Mouse (Mus musculus): ENCODE measurements around the gene Srd5a1. TPM values are rescaled to one million over a fixed set of nuclear protein-coding genes. Genes with fewer than 3 reads are reported as not detected.
A peak's percentile ranks its signal among the peaks of the same experiment; 100 is the strongest.
"Not testable (repeated sequence)": the region's sequence is repeated elsewhere in the genome, so short reads cannot be mapped to it uniquely, and the experiment has no call there.

Srd5a1 gene
- total and polyA plus RNA-seq, 2 experiments: 41.9 to 86.4 TPM

DNA sequence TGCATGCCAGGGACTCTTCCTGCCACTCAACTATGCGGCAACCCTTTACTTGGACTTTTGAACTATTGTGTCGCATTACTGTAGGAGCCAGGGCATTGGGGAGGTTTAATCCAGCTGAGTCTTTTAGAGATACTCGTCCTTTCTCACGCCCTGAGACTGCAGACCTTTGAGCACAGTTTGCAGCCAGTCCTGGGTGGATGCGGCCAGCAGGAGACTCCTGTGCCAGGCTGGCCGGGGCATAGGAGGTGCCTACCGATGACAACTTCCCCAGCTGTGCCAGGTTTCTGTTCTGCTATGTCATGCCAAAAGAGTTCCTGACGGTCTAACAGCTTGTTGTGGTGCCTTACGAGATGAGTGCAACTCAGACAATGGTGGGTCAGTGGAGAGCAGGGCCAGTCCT, 42.0 kb downstream of the Srd5a1 start:
- H3K36me3 ChIP-seq (ENCODE audit: control insufficient read depth, insufficient read depth, low read length): no peaks in the 10 kb centered on the region
- DNase-seq (ENCODE audit: extremely low read depth, low read depth, low spot score): peak; percentile 98
- peak overlapping the region; percentile 77 for H3K27ac ChIP-seq (replicated peaks; ENCODE audit: insufficient read depth, low read depth, low read length)
- H3K27me3 ChIP-seq (ENCODE audit: control insufficient read depth, insufficient read depth, low read length): no peaks in the 10 kb centered on the region
- peak overlapping the region; percentile 9 for H3K9ac ChIP-seq (ENCODE audit: low read depth, low read length)
- 22% methylated on average over 9 of the region's 9 CpGs for WGBS
- TF ChIP-seq CTCF (IDR thresholded peaks at IDR 0.05; ENCODE audit: low read depth, low read length) (peak; percentile 34), POLR2A (IDR thresholded peaks at IDR 0.05; ENCODE audit: extremely low read depth, insufficient read depth, low read length) (no peak)
- no peaks in the 10 kb centered on the region for H3K79me2 ChIP-seq (ENCODE audit: control insufficient read depth, insufficient read depth, low read length)
- H3K4me3 ChIP-seq (ENCODE audit: insufficient read depth, low read depth, low read length): no peak overlapping the region
- peaks cover 6% of the 10 kb centered on the region for H3K4me1 ChIP-seq (ENCODE audit: control insufficient read depth, insufficient read depth, low read length)

DNA sequence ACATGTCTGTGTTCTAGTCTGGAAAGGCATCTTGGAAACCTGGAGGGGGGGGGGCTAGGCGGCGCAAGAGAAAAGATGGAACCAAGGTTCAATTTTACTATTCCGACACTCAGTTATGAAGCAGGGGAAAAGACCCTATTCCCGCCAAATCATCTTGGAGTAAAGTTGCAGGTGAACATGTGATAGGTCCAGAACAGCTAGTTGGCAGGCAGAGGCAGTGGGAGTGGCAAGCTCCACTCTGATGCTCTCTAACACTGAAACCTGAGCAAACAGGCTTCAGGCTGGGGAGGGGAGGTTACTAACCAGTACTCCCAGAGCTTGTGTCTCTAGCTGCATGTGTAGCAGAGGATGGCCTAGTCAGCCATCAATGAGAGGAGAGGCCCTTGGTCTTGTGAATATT, 45.8 kb downstream of the Srd5a1 start:
- peaks cover 16% of the 10 kb centered on the region for H3K4me1 ChIP-seq (ENCODE audit: control insufficient read depth, insufficient read depth, low read length)
- 83% methylated on average over 4 of the region's 4 CpGs for WGBS
- not testable (repeated sequence) for H3K4me3 ChIP-seq (ENCODE audit: insufficient read depth, low read depth, low read length); H3K79me2 ChIP-seq (ENCODE audit: control insufficient read depth, insufficient read depth, low read length); H3K27me3 ChIP-seq (ENCODE audit: control insufficient read depth, insufficient read depth, low read length); H3K36me3 ChIP-seq (ENCODE audit: control insufficient read depth, insufficient read depth, low read length); H3K27ac ChIP-seq (replicated peaks; ENCODE audit: insufficient read depth, low read depth, low read length); H3K9ac ChIP-seq (ENCODE audit: low read depth, low read length)
- peak; percentile 59 for DNase-seq (ENCODE audit: extremely low read depth, low read depth, low spot score)

DNA sequence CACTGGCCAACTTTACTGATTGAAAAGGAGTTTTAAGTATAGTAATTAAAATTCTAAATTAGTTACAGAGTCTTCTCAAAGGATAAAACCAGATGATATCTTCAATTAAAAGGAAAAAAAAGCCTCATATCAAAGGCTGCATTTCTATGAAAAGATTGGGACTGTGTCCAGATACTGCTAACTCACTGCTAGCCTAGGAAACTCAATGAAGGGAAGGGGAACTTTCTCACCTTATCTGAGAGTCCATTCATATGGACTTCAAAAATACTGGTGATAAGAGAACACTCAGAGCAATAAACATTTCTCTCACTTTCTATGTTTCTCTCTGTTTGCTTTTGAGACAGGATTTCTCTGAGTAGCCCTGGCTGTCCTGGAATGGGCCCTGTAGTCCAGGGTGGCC, 46.7 kb downstream of the Srd5a1 start:
- Histone ChIP-seq H3K9ac (ENCODE audit: low read depth, low read length) (no peak overlapping the region), H3K4me1 (ENCODE audit: control insufficient read depth, insufficient read depth, low read length) (peaks cover 16% of the 10 kb centered on the region), H3K27me3 (ENCODE audit: control insufficient read depth, insufficient read depth, low read length) (no peaks in the 10 kb centered on the region), H3K36me3 (ENCODE audit: control insufficient read depth, insufficient read depth, low read length) (no peaks in the 10 kb centered on the region), H3K4me3 (ENCODE audit: insufficient read depth, low read depth, low read length) (no peak overlapping the region), H3K27ac (replicated peaks; ENCODE audit: insufficient read depth, low read depth, low read length) (peak overlapping the region; percentile 99), H3K79me2 (ENCODE audit: control insufficient read depth, insufficient read depth, low read length) (no peaks in the 10 kb centered on the region)
- DNase-seq (ENCODE audit: extremely low read depth, low read depth, low spot score): no peak
- TF ChIP-seq CTCF (IDR thresholded peaks at IDR 0.05; ENCODE audit: low read depth, low read length) (no peak), POLR2A (IDR thresholded peaks at IDR 0.05; ENCODE audit: extremely low read depth, insufficient read depth, low read length) (no peak)

DNA sequence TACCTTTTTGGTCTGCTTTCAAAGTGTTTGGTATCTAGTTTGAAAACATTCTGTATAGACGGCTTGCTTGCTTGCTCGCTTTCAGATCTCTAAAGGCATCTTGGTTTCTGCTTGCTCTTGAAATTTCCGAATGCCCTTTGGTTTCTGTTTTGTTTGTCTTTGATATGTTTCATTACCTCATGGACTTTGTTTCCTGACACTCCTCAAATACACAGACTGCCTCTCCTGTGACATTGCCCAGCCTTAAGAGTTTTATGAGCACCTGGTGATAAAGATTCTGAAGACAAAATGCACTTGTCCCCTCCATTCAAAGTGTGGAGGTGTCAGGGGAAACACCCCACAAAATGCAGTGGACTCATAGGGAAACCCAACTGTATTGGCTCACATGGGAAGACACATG, 47.3 kb downstream of the Srd5a1 start:
- Histone ChIP-seq H3K9ac (ENCODE audit: low read depth, low read length) (peak overlapping the region; percentile 71), H3K27ac (replicated peaks; ENCODE audit: insufficient read depth, low read depth, low read length) (peak overlapping the region; percentile 99), H3K4me3 (ENCODE audit: insufficient read depth, low read depth, low read length) (no peak overlapping the region), H3K4me1 (ENCODE audit: control insufficient read depth, insufficient read depth, low read length) (peaks cover 15% of the 10 kb centered on the region), H3K79me2 (ENCODE audit: control insufficient read depth, insufficient read depth, low read length) (no peaks in the 10 kb centered on the region), H3K36me3 (ENCODE audit: control insufficient read depth, insufficient read depth, low read length) (no peaks in the 10 kb centered on the region), H3K27me3 (ENCODE audit: control insufficient read depth, insufficient read depth, low read length) (no peaks in the 10 kb centered on the region)
- TF ChIP-seq POLR2A (IDR thresholded peaks at IDR 0.05; ENCODE audit: extremely low read depth, insufficient read depth, low read length) (no peak), CTCF (IDR thresholded peaks at IDR 0.05; ENCODE audit: low read depth, low read length) (no peak)
- peak; percentile 91 for DNase-seq (ENCODE audit: extremely low read depth, low read depth, low spot score)
- 26% methylated on average over 3 of the region's 3 CpGs for WGBS

DNA sequence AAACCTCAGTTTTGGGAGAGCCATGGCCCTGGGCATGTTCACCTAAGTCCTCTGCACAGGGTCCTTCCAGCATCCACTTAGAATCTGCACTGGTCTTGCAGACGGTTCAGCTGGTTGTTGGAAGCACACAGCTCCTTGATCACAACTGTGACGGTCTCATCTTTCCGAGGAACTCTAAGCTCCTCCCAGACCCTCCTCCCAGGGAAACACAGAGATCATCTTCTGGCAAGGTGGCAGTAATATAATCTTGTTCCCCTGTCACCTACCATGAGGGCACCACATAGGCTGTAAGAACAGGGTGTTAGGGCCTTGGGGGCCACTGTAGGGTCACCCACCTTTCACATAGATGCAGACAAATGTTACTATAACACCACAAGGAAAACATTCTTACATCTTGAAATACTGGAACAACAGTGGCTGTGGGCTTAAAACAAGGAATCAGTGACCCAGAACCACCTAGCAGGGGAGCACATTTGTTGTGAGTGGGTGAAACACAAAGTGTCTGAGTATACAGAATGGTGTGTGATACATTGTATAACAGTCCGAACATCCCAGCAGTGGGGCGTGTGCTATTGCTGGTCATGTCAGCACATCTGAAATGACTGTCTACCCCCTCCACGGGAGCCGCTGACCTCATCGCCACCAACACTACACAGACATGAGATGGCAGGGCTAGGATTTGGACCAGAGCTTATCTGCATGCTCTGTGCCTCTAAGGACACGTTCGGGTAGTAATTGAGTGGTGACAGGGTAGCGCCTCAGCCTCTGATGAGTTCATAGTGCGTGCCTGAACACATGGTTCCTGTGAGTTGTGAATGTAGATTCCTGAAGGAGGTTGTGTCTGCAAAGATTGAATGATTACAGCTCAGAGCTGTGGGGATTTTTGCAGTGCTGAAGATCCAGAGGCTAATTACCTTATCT, 48.3 kb downstream of the Srd5a1 start:
- 68% methylated on average over 12 of the region's 12 CpGs for WGBS
- peak; percentile 43 for DNase-seq (ENCODE audit: extremely low read depth, low read depth, low spot score)
- Histone ChIP-seq H3K4me1 (ENCODE audit: control insufficient read depth, insufficient read depth, low read length) (peaks cover 12% of the 10 kb centered on the region), H3K36me3 (ENCODE audit: control insufficient read depth, insufficient read depth, low read length) (no peaks in the 10 kb centered on the region), H3K4me3 (ENCODE audit: insufficient read depth, low read depth, low read length) (no peak overlapping the region), H3K79me2 (ENCODE audit: control insufficient read depth, insufficient read depth, low read length) (no peaks in the 10 kb centered on the region), H3K27me3 (ENCODE audit: control insufficient read depth, insufficient read depth, low read length) (no peaks in the 10 kb centered on the region), H3K9ac (ENCODE audit: low read depth, low read length) (no peak overlapping the region), H3K27ac (replicated peaks; ENCODE audit: insufficient read depth, low read depth, low read length) (peak overlapping the region; percentile 55)
- no peak for TF ChIP-seq CTCF (IDR thresholded peaks at IDR 0.05; ENCODE audit: low read depth, low read length)
- TF ChIP-seq POLR2A (IDR thresholded peaks at IDR 0.05; ENCODE audit: extremely low read depth, insufficient read depth, low read length): no peak

DNA sequence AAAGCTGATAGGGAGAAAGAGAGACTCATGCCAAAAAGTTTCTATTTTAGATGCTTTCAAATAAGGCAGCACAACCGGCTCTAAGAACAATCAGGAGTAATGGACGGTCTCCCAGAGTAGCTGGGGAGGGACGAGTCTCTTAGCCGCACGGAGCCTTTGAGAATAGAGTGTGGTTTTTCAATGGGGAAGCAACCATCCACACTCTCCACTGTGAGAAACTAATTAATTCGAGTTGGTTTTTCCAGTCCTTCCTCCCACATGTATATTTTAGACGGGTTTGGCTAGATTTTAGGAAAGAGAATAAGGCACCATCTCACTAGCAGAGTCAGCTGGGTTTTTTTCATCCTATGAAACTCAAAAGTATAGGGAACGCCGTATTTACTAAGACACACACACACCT, 49.2 kb downstream of the Srd5a1 start:
- 90% methylated on average over 9 of the region's 9 CpGs for WGBS
- no peaks in the 10 kb centered on the region for H3K36me3 ChIP-seq (ENCODE audit: control insufficient read depth, insufficient read depth, low read length)
- TF ChIP-seq CTCF (IDR thresholded peaks at IDR 0.05; ENCODE audit: low read depth, low read length) (no peak), POLR2A (IDR thresholded peaks at IDR 0.05; ENCODE audit: extremely low read depth, insufficient read depth, low read length) (no peak)
- no peaks in the 10 kb centered on the region for H3K27me3 ChIP-seq (ENCODE audit: control insufficient read depth, insufficient read depth, low read length)
- H3K27ac ChIP-seq (replicated peaks; ENCODE audit: insufficient read depth, low read depth, low read length): no peak overlapping the region
- no peak overlapping the region for H3K9ac ChIP-seq (ENCODE audit: low read depth, low read length)
- no peak for DNase-seq (ENCODE audit: extremely low read depth, low read depth, low spot score)
- H3K4me3 ChIP-seq (ENCODE audit: insufficient read depth, low read depth, low read length): no peak overlapping the region
- H3K4me1 ChIP-seq (ENCODE audit: control insufficient read depth, insufficient read depth, low read length): peaks cover 12% of the 10 kb centered on the region
- no peaks in the 10 kb centered on the region for H3K79me2 ChIP-seq (ENCODE audit: control insufficient read depth, insufficient read depth, low read length)
